Mouse (Mus musculus) hindbrain, embryonic 10.5 days (tissue): Measurements from ENCODE around the gene Olfr309. TPM values are rescaled to one million over a fixed set of nuclear protein-coding genes. Genes with fewer than 3 reads are reported as not detected.
"Not testable (repeated sequence)": the region's sequence is repeated elsewhere in the genome, so short reads cannot be mapped to it uniquely, and the experiment has no call there.

ENCODE experiments used
- DNase-seq: peaks from one replicate; pipeline ENCODE4 v3.0.0-alpha.2; 2017; ENCODE audit warnings: low spot score
- H3K27ac ChIP-seq: fragments of 300-500 bp; sonication (generic); 2 replicates; pipeline ENCODE4 v1.5.1; 2016; ENCODE audit warnings: mild to moderate bottlenecking, moderate library complexity
- H3K27me3 ChIP-seq: fragments of 300-500 bp; sonication (generic); 2 replicates; pipeline ENCODE4 v1.6.1; 2016; ENCODE audit warnings: mild to moderate bottlenecking; ENCODE audit not compliant: poor library complexity, insufficient read depth, severe bottlenecking
- H3K36me3 ChIP-seq: fragments of 300-500 bp; sonication (generic); 2 replicates; pipeline ENCODE4 v1.6.1; 2016; ENCODE audit warnings: mild to moderate bottlenecking, moderate library complexity
- H3K4me1 ChIP-seq: fragments of 300-500 bp; sonication (generic); replicated peaks from 2 replicates; pipeline ENCODE4 v1.6.1; 2016; ENCODE audit warnings: mild to moderate bottlenecking
- H3K4me3 ChIP-seq: fragments of 300-500 bp; sonication (generic); 2 replicates; pipeline ENCODE4 v1.5.1; 2016; ENCODE audit warnings: mild to moderate bottlenecking, moderate library complexity
- H3K9me3 ChIP-seq: fragments of 300-500 bp; sonication (generic); 2 replicates; pipeline ENCODE4 v1.6.1; 2016; ENCODE audit warnings: mild to moderate bottlenecking, moderate library complexity
- WGBS: fragments of 180-500 bp; shearing (Covaris S2); methylation state at CpG from one replicate; pipeline ENCODE4 v1.1.7; 2016; 5-methylcytosine and 5-hydroxymethylcytosine counted together
- polyA plus RNA-seq: library from polyadenylated mRNA; unstranded; fragments of >200 nt; fragmentation: Nextera tagmentation; extraction: Ambion mirVana; gene quantifications from 2 replicates; pipeline ENCODE4 v1.2.1, GENCODE M21; 2016

Gene Olfr309
- polyA plus RNA-seq, result not detected in 2 replicates

DNA sequence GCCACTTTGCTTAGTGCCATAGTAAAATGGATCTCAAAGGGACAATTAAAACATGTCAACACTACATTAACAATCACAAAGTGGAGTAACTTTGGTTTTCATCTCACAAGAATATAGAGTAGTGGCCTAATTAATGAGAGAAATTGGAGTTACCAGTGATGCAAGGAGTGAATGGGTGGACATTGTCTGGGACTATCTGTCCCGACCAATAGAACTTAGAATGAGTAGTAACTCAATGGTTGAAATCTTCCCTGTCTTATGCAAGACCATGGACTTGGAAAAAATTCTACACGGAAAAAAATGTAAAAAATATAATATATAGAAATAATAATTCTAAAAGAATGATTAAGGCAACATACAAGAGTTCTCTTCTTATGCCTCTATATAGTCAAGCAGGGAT lies at the start of gene Olfr309:
Gene Olfr309, minus strand, starts transcription at position 101 of the 400 bp plus-strand sequence.
- no peak within 1 kb of the TSS for H3K4me3 ChIP-seq
- DNase-seq, result no peak
- H3K4me1 ChIP-seq, result no peaks in the 10 kb centered on the region
- WGBS, result 86% methylated on average over 2 of the region's 2 CpGs
- no peaks in the 10 kb centered on the region for H3K36me3 ChIP-seq
- H3K9me3 ChIP-seq, result no peaks in the 10 kb centered on the region
- no peak within 1 kb of the TSS for H3K27ac ChIP-seq
- H3K27me3 ChIP-seq, result no peaks in the 10 kb centered on the region

DNA sequence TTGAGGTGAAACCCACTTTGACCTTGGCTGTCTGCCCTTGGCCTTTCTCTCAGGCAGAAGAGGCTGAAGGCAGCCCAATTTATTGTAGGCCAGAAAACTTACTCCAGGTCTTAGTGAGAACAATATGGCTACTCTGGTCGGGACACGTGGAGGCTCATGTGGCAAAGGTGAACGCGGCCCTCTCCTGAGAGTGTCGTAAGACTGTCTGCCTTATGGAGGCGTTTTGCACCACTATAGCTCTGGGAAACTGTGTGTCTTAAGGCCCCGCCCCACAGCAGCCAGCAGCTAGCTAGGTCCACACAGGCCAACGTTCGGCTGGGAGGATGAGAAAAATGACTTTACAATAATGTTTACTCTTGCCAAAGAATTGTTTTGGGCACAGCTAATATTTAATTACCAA lies 32.8 kb upstream of the Olfr309 start:
- not testable (repeated sequence) for H3K9me3 ChIP-seq, H3K4me1 ChIP-seq, H3K36me3 ChIP-seq, DNase-seq, H3K4me3 ChIP-seq, H3K27me3 ChIP-seq, H3K27ac ChIP-seq
- 92% methylated on average over 9 of the region's 9 CpGs for WGBS

DNA sequence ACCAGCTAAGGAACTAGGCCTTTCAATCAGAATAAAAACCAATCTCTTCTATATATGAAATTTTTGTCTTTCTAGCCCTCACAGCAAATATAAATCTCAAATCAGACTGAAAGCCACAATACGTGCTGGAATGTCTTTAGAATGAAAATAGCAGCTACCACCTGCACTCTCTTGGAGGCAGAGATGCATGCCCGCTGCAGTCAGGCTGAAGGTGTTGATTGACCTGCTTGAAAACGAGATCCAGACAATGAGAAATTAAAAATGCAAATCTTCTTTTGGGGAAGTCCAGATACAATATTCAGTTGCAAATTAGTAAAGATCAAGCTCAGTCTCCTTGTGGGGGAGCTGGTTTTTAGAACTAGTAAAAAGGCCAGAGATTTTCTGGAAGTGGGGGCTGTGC lies 30.7 kb upstream of the Olfr309 start:
- no peaks in the 10 kb centered on the region for H3K9me3 ChIP-seq
- WGBS, result 75% methylated on average over 3 of the region's 3 CpGs
- no peak overlapping the region for H3K27ac ChIP-seq
- no peak for DNase-seq
- no peaks in the 10 kb centered on the region for H3K4me1 ChIP-seq
- H3K27me3 ChIP-seq, result no peaks in the 10 kb centered on the region
- H3K36me3 ChIP-seq, result no peaks in the 10 kb centered on the region
- H3K4me3 ChIP-seq, result no peak overlapping the region

DNA sequence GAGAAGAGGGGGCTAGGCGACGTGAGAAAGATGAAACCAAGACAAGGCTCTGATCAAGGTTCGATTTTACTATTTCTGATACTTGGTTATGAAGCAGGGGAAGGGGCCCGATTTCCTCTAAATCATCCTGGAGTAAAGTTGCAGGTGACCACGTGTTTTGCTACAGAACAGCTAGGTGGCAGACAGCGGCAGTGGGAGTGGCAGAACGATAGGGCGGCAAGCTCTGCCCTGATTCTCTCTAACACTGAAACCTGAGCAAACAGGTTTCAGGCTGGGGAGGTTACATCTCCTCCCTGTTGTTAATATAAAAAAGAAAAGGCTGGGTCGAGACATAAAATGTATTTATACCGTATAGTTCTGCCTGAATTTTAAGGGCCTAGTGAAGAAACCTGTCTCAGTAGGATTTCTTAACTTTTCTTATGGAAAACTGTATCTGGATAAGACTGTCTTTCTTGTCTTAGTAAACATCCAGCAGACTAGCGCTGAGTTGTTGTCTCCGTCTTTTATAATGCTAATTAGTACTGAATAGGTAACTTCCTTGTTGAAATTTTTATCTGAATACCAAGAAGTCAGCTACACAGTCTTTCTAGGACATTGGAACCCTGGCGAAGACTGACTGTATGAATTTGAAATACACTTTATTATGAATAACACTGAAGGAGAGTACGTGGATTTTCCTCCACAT lies 29.5 kb upstream of the Olfr309 start:
- Histone ChIP-seq H3K4me1 (no peaks in the 10 kb centered on the region), H3K27ac (no peak overlapping the region), H3K36me3 (no peaks in the 10 kb centered on the region), H3K4me3 (no peak overlapping the region), H3K9me3 (no peaks in the 10 kb centered on the region), H3K27me3 (no peaks in the 10 kb centered on the region)
- no peak for DNase-seq
- WGBS, result 82% methylated on average over 14 of the region's 14 CpGs

DNA sequence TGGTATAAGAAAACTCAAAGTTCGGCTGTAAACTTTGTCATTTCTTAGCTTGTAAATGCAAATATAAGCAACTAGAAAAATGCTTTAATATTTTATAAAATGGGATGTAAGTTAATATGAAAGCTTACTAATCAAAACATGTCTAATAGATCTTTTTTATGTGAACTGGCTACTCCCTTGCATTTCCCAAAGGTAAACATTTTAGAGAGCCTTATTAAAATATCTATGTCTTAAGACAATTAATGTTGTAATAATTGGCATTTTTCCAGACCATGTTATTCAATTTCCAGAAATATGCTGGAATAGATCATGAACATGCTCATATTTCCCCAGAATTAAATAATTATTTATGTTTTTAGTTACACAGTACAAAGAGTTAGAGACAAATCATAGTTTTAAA lies 24.0 kb upstream of the Olfr309 start, which contains the start of gene Olfr307:
Gene Olfr307, minus strand, starts transcription at position 101 of the 400 bp plus-strand sequence.
- WGBS, result 85% methylated on average over 1 of the region's 1 CpGs
- H3K4me3 ChIP-seq, result no peak within 1 kb of the TSS
- no peaks in the 10 kb centered on the region for H3K27me3 ChIP-seq
- DNase-seq, result no peak
- H3K9me3 ChIP-seq, result no peaks in the 10 kb centered on the region
- no peaks in the 10 kb centered on the region for H3K4me1 ChIP-seq
- H3K27ac ChIP-seq, result no peak within 1 kb of the TSS
- H3K36me3 ChIP-seq, result no peaks in the 10 kb centered on the region

DNA sequence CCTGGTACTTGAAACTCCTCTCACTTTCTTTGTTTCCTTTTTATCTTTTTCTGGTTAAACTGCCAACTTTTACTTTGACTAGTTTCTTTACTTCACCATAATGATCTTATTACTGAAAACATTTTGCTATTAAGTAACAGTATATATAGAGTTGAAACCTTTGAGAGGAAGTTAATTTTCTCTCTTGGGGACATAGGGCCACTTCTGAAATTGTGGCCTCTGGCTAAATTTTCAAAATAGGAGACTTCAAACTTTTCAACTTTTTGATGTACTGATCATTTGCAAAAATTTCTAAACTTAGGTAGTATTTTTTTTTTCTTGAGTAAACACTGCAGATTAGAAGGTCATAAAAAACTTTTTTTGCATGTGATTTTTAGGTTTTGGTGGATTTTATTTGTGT lies 12.0 kb upstream of the Olfr309 start, which contains the start of gene Olfr308:
Gene Olfr308, minus strand, starts transcription at position 101 of the 400 bp plus-strand sequence.
- DNase-seq, result no peak
- Histone ChIP-seq H3K27me3 (no peaks in the 10 kb centered on the region), H3K4me1 (no peaks in the 10 kb centered on the region), H3K27ac (no peak within 1 kb of the TSS), H3K9me3 (no peaks in the 10 kb centered on the region), H3K36me3 (no peaks in the 10 kb centered on the region), H3K4me3 (no peak within 1 kb of the TSS)

DNA sequence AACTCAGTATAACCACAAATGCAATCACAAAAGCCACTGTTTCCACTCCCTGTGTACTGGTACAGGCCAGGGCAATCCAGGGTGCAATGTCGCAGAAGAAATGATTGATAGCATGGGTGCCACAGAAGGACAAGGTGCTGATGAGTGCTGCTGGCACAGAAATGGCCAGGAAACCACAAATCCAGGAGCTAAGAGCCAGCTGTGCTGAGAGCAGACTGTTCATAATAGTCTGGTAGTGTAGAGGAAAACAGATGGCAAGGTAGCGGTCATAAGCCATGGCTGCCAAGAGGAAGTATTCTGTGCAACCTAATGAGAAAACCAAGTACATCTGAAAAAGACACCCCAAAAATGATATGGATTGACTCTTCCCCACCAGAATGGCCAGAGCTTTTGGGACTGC lies 7.8 kb upstream of the Olfr309 start:
- WGBS, result 91% methylated on average over 2 of the region's 2 CpGs
- Histone ChIP-seq H3K4me3 (no peak overlapping the region), H3K36me3 (no peaks in the 10 kb centered on the region), H3K27me3 (no peaks in the 10 kb centered on the region), H3K27ac (no peak overlapping the region), H3K4me1 (no peaks in the 10 kb centered on the region), H3K9me3 (no peaks in the 10 kb centered on the region)
- DNase-seq, result no peak

DNA sequence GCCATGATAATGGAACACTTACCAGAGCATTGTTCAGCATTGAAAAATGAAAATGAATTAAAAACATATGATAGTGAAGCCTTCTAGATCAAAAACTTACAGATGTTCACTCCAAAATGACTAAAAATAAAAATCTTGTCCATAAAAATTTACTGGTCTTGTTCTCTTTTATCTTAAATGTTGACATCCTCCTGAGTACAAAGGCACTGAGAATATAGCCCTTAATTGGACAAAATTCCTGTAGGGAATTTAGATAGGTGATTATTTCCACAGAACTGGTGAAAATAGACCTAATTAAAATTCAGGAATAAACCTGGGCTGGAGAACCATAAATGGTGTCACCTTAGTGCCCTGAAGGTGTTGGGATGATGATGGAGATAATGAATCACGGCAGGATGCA lies 36.4 kb downstream of the Olfr309 start, which contains the start of gene Olfr310:
Gene Olfr310, minus strand, starts transcription at position 101 of the 400 bp plus-strand sequence.
- 89% methylated on average over 1 of the region's 1 CpGs for WGBS
- Histone ChIP-seq H3K9me3 (no peaks in the 10 kb centered on the region), H3K4me1 (no peaks in the 10 kb centered on the region), H3K36me3 (no peaks in the 10 kb centered on the region), H3K4me3 (no peak within 1 kb of the TSS), H3K27ac (no peak within 1 kb of the TSS), H3K27me3 (no peaks in the 10 kb centered on the region)
- DNase-seq, result no peak

Other genes with a start within 250 kb of the Olfr309 start
- not detected in 2 replicates for gene Vmn2r75, start 141.9 kb downstream of the Olfr309 start, polyA plus RNA-seq
- not detected in 2 replicates for gene Vmn2r76, start 67.4 kb downstream of the Olfr309 start, polyA plus RNA-seq
- not detected in 2 replicates for gene Olfr310, start 36.5 kb downstream of the Olfr309 start, polyA plus RNA-seq
- gene Olfr308, start 11.9 kb upstream of the Olfr309 start, polyA plus RNA-seq, result not detected in 2 replicates
- not detected in 2 replicates for gene Olfr307, start 23.9 kb upstream of the Olfr309 start, polyA plus RNA-seq
- gene Olfr305, start 53.2 kb upstream of the Olfr309 start, polyA plus RNA-seq, result not detected in 2 replicates
- gene Olfr304, start 73.0 kb upstream of the Olfr309 start, polyA plus RNA-seq, result not detected in 2 replicates
- not detected in 2 replicates for gene Olfr303, start 84.1 kb upstream of the Olfr309 start, polyA plus RNA-seq
- gene Olfr301, start 90.1 kb upstream of the Olfr309 start, polyA plus RNA-seq, result not detected in 2 replicates
- not detected in 2 replicates for gene Olfr299, start 146.2 kb upstream of the Olfr309 start, polyA plus RNA-seq
- not detected in 2 replicates for gene Olfr298, start 178.8 kb upstream of the Olfr309 start, polyA plus RNA-seq
- not detected in 2 replicates for gene Olfr297, start 206.3 kb upstream of the Olfr309 start, polyA plus RNA-seq